Mouse (Mus musculus): Measurements from ENCODE around the gene Fbxo8.

GRCm38 (mm10) chr8:56622470-56623024 lies 71.7 kb downstream of the Fbxo8 start:
- TF ChIP-seq CTCF (IDR thresholded peaks at IDR 0.05; ENCODE audit: low read depth, low read length) = no peak
- no peak for TF ChIP-seq GATA1 (IDR thresholded peaks at IDR 0.05; ENCODE audit: borderline replicate concordance, low read length)
- no peak for TF ChIP-seq GATA2 (IDR thresholded peaks at IDR 0.05; ENCODE audit: borderline replicate concordance, low read depth, low read length)
- TF ChIP-seq TAL1 (conservative IDR thresholded peaks at IDR 0.05; ENCODE audit: low read depth, low read length) = no peak
- no peak for TF ChIP-seq POLR2AphosphoS5 (IDR thresholded peaks at IDR 0.05; ENCODE audit: insufficient replicate concordance, low read depth, low read length)

All from G1E (cell line).